Mouse (Mus musculus): ENCODE data around the gene Adtrp.

DNA sequence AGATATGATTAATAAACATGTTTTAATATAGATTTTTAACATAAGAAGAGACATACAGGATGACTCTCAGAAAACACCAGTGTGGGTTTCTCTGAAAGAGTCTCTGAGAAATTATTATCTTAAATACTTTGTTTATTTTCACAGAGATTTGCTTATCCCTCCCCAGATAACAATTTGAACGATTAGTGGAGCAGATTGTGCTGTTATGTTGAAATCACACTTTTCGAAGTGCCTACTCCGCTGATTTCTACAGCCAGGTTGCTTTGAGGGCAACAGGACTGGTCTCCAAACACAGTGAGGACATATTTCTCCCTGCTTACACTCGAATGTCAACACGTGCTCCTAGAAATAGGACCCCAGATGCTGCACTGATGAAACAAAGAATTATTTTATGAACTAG, 2.5 kb downstream of the Adtrp start:
- no peak for TF ChIP-seq CTCF (IDR thresholded peaks at IDR 0.05; ENCODE audit: low read depth)
- TF ChIP-seq EP300 (optimal IDR thresholded peaks at IDR 0.05): no peak
